Mouse (Mus musculus): ENCODE results near the gene Nr1i3.

- TF ChIP-seq CTCF (IDR thresholded peaks at IDR 0.05; ENCODE audit: low read depth, low read length) (no peak), TAL1 (conservative IDR thresholded peaks at IDR 0.05; ENCODE audit: low read depth, low read length) (no peak), GATA1 (IDR thresholded peaks at IDR 0.05; ENCODE audit: borderline replicate concordance, low read length) (no peak), POLR2AphosphoS5 (IDR thresholded peaks at IDR 0.05; ENCODE audit: insufficient replicate concordance, low read depth, low read length) (no peak), GATA2 (IDR thresholded peaks at IDR 0.05; ENCODE audit: borderline replicate concordance, low read depth, low read length) (no peak)
These were observed 7.8 kb downstream of the Nr1i3 start for GRCm38 (mm10) chr1:171221281-171222193.
